Mouse (Mus musculus) liver, embryonic 14.5 days (tissue): ENCODE results near the gene Prf1.
A peak's percentile ranks its signal among the peaks of the same experiment; 100 is the strongest.

Experiments
- CTCF ChIP-seq: IDR thresholded peaks from 2 replicates; pipeline ENCODE4 v1.5.1; 2016; ENCODE audit warnings: antibody characterized with exemption, low read depth, control low read depth
- EP300 ChIP-seq: IDR thresholded peaks from 2 replicates; pipeline ENCODE4 v1.6.1; 2016; ENCODE audit warnings: antibody characterized with exemption, low read depth

DNA sequence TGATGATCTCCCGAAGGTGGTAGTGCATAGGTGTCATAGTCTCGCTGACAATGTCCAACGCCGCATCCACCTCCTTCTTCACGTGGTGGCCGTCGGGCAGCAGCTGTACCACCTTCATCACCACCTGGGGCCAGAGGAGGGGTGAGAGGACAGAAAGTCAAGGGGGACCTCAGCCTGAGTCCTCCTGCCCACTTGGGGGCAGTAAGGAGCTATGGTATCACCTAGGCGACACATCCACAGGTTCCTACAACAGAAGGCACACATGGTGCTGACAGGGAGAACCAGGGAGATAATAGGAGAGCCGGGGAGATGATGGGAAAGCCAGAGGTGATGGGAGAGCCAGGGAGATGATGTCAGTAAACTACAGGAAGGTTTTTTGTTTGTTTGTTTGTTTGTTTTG lies 41.6 kb downstream of the Prf1 start:
- peak; percentile 35 for TF ChIP-seq CTCF
- TF ChIP-seq EP300, result no peak
